Mouse (Mus musculus) frontal cortex, adult (tissue): ENCODE measurements around the gene Ppox.

Experiments used
- ATAC-seq: cut with Nextera tagmentation; 2 replicates; pipeline ENCODE4 v1.9.2; 2017; ENCODE audit warnings: mild to moderate bottlenecking, moderate library complexity, mixed read lengths; ENCODE audit not compliant: low TSS enrichment

The Ppox gene

DNA sequence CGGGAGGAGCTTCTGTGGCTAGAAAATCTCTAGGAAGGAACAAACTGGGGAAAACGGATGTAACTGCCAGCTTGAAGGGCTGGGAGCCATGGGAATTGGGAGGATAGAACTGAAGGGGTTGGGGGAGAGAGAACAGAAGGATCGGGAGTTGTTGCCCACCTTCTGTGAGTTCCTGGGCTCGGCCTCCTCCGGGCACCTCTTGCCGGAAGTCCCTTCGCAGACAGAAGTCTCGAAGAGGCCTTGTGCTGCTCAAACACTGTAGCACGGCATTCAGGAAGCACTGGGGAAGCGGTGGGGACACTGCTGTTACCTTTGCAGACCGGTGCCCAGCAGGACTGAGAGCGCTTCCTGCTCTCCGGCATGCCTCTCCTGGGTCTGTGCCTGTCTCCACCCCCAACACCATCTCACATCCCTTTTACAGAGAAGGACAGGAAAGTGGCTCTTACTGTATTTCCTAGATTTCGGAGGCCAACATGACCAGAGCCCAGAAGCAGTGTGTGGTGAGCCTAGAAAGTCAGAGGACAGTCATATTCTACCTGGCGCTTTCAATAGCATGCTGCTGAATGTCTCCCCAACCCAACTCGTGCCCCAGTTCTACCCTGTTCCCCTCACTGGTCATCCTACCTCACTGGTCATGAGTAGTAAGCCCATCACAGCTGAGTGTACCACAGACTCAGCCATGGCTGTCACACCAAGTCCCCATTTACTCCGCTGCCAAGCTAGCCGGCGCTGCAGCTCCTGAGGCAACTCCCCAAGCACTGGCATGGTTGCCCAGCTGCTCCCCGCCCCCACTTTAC is 4.3 kb upstream of the Ppox start:
- no peak for ATAC-seq

DNA sequence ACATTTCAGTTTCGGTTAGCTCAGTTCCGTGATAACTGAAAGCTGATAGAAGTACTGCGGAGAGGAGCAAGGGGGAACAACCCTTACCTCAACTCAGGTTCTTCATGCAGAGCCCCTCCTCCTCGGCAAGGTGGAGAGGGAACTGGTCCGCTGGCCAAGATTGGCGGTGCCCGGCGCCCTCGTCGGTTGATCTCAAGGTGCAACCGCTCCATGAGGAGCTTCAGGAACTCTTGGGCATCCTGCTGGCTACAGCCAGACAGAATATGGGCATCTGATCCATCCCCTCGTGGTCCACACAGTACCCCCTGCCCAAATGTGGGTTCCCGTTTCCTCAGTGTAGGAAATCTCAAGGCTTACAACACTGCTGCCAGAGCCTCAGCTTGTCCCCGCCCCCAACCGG is 3.5 kb upstream of the Ppox start:
- no peak for ATAC-seq

DNA sequence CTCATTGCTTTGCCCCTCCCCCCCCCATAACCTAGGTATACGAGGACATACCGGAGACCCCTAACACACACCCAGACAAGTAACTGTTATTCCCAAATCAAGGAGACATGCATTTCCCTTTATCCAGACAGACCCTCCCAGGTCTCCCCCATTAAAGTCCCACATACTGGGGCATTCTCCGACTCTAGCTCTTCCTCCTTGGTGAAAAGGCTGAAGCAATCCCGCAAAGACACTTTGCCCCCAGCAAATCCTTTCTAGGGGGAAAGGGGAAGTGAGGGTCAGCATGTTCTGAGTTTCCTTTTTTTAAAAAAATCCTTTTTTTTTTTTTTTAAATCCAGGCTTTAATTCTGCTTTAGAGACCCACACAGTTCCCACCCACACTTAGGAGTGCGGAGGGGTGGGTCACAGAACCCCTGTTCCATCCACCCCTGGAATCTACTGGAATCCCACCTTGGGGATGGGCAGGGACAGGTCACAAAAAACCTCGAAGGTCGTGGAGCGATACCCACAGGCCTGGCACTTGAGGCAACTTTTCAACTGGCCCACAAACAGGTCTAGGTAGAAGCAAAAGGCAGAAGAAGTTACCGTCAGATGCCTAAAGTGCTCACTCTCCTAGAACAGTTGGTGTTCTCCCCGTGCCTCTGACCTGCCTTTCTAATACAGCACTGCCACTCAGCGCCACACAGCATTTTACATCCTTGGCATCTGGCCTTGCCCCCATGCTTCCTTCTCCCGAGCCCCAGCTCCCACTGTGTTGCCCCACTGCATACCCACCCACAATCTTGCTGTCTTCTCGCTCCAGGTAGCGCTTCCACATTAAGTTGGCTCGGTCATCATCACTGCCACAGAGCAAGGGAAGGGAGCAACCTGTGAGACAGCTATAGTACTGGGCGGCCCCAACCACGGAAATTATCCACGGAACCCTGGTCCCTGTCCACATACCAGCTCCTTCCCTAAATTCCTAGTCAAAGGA is 2.5 kb upstream of the Ppox start:
- no peak for ATAC-seq

DNA sequence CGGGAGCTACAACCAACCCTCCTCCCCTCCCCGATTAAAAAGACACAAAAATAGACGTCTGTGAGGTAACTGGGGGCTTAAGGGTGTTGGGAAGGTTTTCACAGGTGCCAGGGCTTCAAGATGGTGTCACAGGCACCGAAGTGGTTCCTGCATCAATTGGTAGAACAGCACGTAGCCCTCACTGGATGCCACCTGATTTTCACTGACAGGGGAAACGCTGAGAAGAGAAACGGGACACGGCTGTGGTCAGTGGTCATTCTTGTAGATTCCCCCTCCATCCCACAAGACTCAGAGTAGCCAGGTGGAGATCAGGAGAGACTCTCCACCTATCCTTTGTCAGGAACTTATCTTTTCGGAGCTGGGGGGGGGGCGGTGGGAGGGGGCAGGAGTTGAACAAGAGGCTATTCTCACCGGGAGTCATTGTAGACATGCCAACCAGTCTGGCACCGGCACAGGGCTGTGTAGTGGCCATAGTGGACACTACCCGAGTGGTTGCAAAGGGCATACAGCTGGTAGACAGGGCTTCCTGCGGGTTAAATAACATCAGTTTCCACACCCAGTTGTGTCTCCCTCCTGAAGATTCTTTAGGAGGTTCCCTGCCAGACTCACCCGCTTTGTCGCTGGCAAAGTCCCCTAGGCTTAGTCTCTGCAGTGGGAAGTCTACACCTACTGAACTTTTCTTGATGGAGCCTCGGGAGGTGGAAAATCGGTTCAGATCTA is 1.3 kb upstream of the Ppox start:
- ATAC-seq: no peak

DNA sequence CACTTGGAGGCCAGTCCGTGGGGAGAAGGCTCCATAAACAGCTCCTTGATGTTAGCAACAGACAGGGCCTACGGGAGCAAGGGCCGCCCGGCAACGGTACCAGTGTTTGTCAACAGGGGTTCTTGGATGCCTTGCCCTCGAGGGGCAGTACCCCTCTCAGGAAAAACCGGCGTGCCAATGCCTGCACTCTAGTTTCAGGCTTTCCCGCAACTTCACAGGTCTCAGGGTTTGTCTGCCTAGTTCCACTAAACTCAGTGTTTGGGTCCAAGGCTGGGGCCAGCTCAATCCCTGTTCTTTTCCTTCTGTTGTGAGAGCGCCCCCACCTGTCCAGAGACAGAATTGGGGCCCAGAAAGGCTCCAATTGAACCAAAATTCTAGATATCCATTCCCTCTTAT is 540 bp upstream of the Ppox start:
- ATAC-seq: peak; percentile 42

DNA sequence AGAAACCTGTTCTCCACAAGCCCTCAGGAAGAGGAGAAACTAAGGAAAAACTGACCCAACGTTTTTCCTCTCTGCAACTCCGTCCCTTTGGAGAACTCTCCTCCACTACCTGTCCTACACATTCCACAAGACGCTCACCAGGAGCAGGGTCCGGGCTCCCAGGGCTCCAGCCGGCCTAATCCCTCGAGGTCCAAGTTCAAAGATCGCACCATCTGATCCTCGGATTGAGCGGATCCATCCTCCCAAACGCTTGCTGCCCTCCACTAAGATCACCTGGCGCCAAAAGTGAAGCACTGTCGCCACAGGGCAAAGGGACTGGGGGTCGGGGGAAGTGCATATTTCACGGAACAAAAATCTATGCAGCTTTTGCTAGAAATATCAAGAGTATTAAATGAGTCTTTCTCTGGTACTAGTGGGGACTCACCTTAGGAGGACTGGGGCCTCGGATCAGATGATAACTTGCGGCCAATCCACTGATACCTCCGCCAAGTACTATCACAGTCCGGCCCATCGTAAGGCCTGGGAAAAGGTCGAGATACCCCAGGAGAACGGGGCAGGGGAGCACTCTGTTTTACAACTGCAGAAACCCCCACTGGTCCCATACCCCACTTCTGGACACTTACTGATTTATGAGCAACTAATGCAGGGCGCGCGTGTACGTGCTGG is 603 bp downstream of the Ppox start:
- no peak for ATAC-seq

DNA sequence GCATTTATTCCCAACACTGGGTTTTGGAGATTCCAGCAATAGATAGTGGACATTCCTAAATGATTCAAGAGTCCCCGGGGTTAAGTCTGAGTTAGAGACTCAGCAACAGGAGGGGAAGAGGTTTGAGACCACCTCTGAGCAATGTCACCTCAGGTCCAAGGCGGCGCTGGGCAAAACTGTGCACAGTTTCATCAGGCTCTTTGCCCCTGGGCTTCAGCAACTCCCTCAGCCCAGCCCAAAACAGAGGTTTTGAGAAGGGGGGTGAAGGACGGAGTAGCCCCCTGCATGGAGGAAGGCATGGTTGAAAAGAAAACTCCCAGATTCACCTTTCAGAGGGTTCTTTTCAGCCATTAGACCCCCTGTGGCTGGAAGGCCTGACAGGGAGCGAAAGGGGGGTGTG is 1.3 kb downstream of the Ppox start:
- ATAC-seq: no peak

DNA sequence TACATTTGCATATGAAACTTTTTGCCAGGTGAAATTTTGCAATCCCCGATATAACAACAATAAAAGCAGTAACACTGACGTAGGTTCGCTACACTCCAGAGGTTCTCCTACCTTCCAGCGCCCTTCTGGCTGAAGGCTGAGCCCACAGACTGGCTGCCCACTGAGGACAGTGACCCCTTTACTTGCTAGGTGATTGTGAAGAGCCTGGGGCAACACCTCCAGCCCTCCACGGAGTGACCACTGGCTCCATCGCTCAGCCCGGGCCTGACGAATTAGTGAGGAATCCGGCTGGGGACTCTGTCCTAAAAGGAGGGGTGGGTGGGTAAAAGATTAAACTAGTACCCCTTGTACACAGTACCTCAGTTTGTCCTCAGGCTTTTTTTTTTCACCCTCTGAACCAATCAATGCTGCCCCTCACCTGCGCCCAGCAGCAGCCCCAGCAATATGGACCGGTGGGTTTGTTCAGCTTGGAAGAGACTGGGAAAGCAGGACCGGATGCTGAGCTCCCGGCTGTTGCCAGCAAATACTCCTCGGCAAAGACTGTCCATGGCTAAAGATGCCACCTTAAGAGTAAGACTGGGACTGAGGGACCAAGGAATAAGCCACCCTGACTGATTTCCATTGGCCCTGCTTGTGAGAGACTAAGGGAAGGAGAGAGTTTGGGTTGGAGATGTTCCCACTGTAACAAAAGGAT is 1.8 kb downstream of the Ppox start:
- no peak for ATAC-seq

DNA sequence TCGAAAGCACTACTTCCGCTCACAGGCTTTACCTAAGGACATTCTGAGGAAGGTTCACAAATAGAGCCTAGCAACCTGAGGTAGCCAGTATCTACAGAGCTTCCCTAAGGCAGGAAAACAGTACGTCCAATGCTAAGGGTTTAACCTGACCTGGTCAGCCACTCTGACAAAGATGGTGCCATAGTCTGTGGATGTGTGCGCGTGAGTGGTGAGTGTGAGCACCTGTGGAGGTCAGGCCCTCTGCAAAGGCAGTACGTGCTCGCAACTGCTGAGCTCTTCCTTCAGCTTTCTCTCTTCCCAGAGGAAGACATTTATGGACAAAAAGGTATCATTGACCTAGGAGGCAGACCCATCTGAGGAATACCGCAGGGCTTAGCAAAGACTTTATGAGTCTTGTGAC is 2.5 kb downstream of the Ppox start:
- no peak for ATAC-seq

DNA sequence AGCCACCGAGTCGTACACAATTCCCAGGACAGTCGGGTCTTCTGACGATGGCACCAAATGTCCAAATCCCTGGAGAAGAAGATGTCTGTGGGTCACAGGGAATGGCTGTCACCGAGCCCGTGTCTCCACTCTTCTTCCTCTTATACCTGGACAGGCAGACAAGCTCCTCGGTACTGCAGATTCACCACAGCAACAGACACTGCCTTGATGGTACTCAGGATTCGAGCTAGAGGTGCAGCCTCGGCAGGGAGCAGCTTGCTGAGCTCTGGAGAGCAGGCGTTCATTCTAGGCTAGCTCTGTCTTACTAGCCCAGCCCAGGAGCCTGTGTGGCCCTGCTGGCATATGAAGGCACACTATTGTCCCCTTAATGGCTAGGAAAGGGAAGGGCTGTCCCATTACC is 3.2 kb downstream of the Ppox start:
- ATAC-seq: no peak

DNA sequence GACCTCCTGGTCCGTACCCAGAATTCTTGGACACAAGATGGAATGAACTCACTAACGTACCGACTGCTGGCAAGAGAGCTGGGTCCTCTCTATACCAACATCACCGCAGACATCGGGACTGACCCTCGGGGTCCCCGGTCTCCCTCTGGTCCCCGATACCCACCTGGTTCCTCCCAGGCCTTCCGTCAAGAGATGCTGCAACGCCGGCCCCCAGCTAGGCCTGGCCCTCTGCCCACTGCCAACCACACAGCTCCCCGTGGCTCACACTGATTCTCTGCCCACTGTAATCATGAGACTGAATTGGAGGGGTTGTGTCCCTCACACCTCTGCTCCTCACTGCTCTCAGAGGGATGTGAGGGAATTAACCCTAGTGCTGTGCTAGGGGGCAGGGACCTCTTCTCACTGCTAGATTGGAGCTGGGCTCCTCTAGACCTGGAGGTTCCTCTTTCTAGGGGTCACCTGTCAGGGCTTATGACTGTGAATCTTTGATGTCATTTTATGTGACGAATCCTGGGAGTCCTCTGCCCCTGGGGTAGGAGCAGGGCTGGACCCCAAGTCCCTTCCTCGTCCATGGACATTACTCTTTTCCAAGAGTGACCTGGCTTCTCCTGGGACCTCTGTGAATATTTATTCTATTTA is 4.8 kb downstream of the Ppox start:
- ATAC-seq: no peak

DNA sequence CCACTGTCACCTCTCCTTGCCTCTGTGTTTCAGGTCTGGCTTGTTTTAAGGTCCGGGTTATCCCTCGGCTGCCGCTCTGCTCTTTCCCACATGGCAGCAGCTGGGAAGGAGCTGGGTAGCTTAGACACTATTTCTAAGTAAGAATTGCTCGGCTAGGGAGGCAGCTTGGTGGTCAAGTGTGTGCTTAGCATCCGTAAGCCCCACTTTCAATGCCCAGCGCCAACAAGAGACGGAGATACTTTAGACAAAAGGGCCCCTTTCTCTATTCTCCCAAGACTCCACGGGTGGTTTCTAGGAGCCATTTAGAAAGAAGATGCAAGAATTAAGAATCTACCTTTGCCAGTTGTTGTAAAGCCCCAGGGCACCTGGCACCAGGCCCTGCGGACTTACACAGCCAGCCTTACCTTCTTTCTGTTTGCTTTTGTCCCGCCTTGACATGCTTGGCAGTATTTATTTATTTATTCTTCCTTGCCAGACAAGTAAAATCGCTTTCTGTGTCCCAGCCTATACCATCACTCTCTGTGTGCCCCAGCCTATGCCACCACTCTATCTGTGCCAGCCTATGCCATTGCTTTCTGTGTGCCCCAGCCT is 5.7 kb downstream of the Ppox start:
- ATAC-seq: no peak

DNA sequence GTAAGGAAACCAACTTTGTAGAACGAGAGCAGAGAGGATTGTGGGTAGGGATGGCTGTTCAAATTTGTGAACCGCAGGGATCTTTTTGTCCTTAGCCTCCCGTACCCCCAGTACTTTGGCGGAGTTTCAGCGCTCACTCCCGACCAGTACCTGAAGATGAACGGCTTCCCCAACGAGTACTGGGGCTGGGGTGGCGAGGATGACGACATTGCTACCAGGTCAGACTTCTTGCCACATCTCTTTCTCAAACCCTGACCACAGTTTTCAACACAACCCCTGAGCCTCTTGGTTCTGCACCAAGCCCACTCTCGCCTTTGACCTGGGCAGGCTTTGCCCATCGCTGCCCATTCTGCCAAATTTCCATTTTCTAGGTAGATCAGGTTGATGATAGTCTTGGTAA is 6.8 kb downstream of the Ppox start:
- no peak for ATAC-seq

DNA sequence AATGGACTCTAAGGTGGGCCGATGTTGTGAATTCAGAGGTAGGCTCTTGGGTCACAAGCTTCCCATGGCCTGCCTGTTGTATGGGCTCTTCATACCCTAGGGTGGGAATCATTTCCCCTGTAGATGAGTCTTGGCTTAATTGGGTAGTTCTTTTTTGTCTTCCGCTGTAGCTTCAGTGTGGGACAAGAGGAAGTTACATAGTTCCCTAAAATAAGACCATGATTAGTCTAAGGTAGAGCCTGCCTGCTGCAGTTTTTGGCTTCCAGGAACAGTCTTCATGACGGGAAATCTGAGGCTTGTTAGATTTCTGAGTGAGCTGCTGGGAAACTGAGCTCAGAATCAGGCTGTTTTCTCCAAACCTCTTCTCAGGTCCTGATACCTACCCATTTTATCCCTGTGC is 8.9 kb downstream of the Ppox start:
- no peak for ATAC-seq

DNA sequence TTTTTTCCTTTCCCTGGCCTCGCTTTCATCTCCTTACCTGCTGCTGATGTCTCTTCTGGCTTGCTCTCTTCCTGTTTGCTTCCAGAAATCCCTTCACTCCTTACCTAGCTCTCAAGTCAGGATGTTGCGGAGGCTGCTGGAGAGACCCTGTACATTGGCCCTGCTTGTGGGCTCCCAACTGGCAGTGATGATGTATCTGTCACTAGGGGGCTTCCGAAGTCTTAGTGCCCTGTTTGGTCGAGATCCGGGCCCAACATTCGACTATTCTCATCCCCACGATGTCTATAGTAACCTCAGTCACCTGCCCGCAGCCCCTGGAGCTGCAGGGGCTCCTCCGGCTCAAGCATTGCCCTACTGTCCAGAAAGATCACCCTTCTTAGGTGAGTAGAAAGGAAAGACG is 9.4 kb downstream of the Ppox start:
- ATAC-seq: no peak

DNA sequence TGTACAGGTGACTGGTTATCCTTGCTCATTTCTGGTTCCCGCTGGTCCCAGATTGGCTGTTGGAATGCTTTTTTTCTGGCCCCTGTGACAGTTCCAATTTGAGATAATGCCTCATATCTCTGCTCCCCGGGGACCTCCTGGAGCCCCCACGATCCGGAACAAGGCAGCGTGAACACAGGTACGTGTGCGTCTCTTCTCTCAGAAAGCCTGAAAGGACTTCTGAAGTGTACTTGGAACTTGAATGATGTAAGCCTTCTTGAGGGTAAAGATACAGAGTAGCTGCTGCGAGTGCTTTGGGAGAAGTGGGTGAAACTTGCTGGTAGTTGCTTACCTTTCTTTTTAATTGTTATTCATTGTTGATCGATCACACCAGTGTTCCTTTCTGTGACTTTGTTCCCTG is 9.8 kb downstream of the Ppox start:
- ATAC-seq: no peak

DNA sequence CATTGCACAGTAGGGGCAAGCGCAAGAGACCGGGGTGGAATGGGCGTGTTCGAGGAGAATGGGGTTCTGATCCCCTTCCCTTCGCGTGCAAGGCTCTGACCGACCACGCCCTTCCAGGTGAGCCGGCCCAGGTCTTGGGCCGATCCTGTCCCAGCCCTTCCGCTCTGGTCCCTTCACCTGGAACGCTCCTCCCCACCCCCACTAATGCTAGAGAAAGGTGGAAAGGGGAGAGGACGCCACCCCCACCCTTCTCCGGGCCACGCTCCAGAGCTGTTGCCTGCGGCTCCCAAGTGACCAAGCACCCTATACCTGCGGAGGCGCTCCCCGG is 10.4 kb downstream of the Ppox start:
- ATAC-seq: peak; percentile 28

DNA sequence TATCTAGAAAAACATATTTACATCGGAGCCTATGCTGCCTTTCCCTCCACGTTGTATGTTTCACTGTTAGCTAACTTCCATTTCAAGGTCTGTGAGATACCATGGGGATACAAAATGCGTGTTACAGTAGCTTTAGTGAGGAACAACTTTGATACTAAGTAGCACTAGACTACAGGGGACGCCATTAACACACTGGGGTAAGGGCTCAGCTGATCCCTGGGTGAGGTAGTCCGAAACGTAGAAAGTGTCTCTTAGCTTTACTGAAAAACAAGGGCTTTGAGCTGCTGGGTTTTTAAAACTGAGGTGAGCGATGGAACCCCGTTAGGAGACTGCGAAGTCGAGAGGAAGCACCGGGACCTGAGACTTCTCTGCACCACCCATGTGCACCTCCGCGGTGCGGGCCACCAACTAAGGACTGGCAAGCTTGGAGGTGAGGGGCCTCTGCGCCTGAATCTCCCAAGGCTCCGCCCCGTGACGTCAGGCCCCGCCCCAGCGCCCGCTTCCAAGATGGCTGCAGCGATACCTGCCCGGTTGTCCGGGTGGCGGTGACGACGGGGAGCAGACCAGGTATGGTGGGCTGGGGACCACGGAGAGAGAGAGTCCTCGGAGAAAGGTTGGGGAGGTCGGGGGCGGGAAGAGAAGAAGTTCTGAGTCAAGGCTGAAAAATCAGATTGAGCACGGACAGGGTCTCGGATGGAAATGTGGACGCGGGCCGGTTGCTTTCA is 11.0 kb downstream of the Ppox start, which contains the start of gene B4galt3:
Gene B4galt3, plus strand, starts transcription at position 481 of the 725 bp plus-strand sequence.
- ATAC-seq: peak; percentile 97

DNA sequence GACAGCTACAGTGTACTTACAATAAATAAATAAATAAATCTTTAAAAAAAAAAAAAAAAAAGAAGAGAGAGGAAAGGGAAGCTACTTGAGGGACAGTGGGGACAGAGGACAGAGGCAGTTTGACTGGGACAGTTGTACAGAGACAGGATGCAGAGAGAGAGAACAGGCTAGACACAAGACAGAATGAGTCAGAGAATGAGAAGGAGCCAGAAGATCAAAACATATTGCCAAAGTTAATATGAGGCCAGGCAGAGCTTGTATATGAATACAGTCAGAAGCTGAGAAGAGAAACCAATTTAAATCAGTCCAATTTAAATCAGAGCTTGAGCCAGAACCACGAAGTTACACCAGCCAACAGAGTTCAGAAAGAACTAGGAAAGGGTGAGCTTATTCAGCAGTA is 12.6 kb downstream of the Ppox start:
- ATAC-seq: no peak
